Mouse (Mus musculus) gastrocnemius, postnatal 10 days (tissue): ENCODE data around the gene P2rx6. TPM values are rescaled to one million over a fixed set of nuclear protein-coding genes. Genes with fewer than 3 reads are reported as not detected.
"Not testable (repeated sequence)": the region's sequence is repeated elsewhere in the genome, so short reads cannot be mapped to it uniquely, and the experiment has no call there.

Experiments
- DNase-seq: peaks from one replicate; pipeline ENCODE4 v3.0.0; 2021; ENCODE audit warnings: mixed read lengths
- total RNA-seq, 2 experiments: library from RNA; stranded (reverse); gene quantifications; 2 replicates each; pipeline ENCODE4 v1.2.3; 2021

P2rx6 gene
- total RNA-seq, 2 experiments from 2014 or later: 5.4 to 7.3 TPM

DNA sequence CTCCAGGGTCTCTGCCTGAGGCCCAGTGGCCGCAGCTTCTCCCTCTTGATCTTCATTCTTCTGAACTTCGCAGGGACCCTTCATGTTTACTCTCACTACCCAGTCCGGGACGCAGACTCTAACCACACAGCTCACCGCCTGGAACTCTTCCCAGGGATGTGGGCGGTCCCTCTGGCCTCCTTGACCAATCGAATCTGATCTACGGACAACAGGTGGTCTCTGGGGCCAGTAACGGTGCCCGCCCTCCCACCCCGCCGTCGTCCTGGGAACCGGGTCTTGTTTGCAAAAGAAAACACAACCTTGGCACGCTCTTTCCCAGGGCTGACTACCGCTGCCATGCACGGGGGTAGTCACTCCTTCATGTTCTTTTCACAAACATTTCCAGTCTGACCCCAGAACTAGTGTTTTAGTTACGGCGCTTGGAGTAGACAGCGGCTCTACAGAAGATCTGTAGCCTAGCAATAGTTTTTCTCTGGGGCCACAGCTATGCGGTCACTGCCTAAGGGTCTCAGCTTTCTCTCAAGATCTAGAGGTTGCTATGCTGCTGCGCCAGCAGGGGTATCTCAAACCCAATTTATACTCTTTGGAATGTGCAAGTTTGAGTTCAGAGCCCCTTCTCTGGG lies 446 bp upstream of the P2rx6 start, which contains the start of gene Lrrc74b:
TSS of gene Lrrc74b (minus strand) at position 120 of the 623 bp plus-strand sequence.
- DNase-seq: peak; percentile 76

DNA sequence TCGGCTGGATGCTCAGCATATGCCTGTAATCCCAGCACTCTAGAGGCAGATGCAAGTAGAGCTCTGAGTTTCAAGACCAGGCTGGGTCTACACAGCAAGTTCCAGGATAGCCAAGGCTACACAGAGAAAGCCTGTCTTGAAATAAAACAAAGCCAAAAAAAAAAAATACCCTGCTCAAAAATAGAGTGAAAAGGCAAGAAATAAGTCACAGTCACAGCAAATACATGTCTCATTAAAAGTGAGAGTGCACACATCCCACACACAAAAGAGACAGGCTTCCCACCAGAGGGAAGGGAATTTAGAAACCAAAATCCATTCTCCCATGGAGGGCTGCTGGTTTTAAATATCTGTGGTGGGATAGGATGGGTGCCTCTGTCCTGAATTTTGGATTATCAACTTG lies 1.9 kb downstream of the P2rx6 start:
- DNase-seq: no peak

DNA sequence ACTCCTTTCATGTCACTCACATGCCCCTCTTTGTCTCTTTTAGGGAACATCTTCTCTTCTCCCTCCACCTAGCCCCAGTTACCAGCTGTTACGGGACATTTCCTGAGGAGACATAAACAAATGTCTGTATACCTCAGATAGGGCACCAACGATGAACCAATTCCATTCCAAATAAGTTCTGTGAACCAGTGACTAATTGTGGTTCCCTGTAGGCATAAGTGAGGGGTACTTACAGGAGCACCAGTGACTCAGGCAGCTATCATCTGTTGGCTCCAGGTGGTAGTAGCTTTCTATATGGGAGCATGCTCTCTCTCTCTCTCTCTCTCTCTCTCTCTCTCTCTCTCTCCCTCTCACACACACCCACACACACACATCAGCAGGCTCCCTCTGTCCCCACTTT lies 2.5 kb downstream of the P2rx6 start:
- no peak for DNase-seq

DNA sequence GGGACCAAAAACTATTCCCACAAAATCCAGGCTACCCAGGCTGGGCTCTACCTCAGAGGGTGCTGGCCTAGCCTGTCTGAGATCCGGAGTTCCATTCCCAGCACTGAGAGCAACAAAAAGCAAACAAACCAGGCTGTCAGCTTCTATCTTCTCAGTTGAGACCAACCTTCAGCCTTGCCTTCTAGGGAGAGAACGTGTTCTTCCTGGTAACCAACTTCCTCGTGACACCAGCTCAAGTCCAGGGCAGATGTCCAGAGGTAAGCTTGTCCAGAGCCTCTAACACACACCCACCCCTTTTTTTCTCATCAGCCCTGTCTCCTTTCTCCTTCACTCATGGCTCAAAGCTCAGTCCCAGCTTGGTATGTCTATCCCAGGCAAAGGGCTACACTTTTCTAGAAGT lies 3.1 kb downstream of the P2rx6 start:
- DNase-seq: no peak

DNA sequence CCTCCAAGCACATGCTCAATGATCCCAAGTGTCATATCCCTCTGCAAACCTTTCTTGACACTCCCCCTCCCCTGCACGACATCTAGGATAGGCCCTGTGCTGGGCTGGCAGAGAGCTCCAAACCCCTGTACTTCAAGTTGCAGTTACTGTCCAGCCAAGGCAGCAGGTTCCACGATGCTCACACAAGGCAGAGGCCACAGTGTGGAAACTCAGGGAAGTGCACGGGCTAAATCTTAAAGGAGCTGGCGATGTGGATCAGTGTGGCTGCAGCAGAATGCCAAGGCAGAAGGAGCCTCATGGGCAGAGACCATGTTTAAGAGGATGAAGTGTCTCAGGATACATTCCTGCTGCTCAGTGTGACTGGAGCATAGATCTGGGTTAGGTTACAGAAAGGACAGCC lies 4.5 kb downstream of the P2rx6 start:
- no peak for DNase-seq

DNA sequence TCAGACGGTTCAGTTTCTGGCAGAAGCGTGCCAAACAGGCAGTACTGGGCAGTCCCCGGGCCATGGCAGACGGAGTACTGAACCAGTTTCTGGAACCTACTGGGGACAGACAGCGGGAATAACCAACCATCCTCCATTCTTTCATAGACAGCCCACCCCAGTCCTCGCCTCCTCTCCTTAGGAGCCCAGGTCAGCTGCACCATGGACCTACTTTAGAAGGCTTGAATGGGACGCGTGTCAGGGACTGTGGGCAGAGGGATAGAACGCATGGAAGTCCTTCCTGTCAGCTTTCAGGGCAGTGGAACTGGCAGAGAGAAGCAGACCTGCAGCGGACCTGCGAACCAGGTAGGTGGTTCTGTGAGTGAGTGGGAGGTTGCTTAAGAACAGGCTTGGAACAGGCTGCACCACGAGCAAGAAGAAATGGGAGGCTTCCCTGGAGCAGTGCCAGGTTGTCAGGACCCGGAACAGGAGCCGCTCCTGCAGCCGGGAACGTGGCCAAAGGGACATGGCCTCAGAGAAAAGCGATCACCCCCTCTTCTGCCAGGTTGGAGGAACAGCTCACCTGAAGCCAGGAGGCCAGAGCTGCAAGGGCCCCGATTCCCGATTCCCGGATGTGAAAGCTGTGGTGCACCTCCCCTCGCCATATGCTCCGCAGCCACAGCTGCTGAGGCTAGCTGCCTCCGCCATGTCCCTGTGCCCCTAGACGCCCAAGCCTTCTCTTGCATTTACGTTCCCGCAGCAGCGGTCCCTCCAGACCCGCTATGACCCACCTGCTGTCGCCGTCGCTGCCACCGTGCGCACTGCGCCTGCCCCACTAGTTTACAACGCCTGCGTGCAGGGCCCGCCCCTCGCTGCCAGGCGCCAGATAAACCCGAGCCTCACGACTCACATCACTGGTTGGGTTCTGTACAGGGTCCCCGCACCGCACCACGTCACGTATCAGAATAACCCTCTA lies 14.5 kb downstream of the P2rx6 start:
- peak; percentile 63 for DNase-seq

DNA sequence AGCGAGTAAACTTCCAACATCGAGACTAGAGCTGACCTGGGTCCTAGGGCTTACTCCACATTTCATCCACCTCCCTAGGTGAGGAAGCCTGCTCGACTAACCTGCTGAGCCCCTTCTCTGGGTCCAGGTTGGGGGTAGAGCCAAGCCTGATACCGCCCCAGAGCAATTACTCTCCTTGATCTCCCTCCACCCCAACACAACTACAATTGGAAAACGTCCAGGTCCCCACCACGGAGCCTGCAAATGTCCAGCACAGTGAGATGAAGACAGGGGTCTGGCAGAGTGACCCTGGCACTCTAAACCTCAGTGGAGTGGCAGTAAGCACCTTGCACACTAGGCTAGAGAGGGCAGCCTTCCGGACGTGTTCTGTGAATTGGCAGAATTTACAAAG lies 15.1 kb downstream of the P2rx6 start:
- no peak for DNase-seq

DNA sequence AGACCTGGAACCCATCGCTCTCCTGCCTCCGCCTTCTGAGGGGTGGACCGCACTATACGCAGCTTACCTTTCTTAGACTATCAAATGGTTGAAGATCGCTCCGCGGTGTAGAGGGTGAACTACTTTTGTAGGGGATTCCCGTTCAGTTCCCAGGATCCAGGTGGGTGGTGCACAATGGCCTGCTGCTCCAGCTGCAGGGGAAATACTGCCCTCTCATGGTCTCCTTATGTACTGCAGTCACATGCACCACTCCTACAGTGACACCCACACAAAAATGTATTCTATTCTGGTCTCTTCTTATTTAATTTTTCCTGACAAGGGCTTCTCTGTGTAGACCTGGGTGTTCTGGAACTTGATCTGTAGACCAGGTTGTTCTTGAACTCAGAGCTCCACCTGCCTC lies 21.4 kb downstream of the P2rx6 start, which contains the start of gene Slc7a4:
TSS of gene Slc7a4 (minus strand) at position 151 of the 400 bp plus-strand sequence.
- no peak for DNase-seq

DNA sequence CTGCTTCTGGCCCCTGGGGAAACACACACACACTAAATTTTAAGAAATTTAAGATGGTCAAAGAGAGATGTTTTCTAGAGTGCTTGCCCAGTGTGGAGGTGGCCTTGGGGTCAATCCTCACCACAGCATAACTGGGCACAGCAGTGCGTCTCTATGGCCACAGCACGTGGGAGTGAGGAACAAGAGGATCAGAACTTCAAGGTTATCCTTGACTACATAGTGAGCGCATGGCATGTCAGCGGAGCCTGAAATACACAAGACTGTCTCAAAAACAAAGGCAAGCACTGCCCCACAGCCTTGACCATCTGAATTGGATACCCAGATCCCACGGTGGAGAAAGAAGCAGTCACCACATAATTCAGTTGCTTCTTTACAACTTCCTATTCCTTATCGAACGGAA lies 22.9 kb downstream of the P2rx6 start:
- no peak for DNase-seq

DNA sequence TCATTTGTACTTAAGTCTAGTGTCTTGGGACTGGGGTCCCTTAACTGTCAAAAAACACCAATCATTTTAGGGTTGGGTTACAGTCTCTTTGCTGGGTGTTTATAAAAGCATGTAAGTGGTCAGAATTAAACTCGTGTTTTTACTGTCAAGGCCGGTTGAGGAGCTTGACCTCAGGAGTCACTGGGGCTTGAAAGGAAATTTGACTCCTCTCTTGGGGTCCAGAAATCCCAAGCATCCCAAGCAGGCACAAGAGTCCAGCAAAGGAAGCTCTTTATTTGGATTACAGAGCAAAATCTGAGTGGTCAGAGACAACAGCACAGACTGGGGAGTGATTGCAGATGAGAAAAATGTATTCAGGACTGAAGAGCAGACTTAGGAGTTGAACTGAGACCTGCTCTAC lies 29.0 kb downstream of the P2rx6 start:
- no peak for DNase-seq

DNA sequence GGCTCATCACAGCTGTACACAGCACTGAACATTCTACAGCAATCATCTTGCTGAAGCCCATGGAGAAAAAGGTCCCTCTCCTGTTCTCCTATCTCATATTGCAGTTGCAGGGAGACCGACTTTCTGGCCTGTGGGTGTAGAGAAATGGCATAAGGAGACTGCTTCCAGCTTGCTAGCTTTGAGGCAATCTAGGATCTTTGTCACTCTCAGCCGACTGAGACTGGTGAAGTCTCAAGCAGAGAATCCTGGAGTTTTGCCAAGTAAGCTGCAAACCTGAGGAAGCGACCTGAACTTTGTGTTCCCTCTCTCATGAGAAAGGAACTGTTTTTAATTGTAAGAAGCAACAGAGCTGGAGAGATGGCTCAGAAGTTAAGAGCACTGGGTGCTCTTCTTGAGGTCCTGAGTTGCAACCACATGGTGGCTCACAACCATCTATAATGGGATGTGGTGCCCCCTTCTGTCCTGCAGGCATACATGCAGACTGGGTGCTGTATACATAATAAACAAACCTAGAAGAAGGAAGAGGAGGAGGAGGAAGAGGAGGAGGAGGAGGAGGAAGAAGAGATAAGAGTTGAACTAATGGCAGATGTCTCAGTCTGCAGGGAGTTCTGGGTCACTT lies 39.4 kb downstream of the P2rx6 start:
- no peak for DNase-seq

DNA sequence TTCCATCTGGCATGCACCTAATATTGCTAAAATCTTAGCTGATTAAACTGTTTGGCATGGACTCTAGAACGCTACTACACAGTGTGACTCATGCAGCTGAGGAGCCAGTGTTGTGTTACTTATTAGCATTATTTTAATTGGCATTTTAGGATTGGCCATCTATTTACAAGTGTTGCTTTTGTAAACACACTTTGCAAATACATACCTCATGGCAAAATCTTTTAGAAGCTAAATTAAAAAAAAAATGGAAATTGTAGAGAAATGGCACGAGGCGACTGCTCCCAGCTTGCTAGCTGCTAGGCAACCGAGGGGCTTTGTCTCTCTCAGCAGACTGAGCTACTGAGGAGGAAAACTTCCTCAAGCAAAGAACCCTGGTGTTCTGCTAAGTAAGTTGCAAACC lies 43.3 kb downstream of the P2rx6 start:
- DNase-seq: no peak

DNA sequence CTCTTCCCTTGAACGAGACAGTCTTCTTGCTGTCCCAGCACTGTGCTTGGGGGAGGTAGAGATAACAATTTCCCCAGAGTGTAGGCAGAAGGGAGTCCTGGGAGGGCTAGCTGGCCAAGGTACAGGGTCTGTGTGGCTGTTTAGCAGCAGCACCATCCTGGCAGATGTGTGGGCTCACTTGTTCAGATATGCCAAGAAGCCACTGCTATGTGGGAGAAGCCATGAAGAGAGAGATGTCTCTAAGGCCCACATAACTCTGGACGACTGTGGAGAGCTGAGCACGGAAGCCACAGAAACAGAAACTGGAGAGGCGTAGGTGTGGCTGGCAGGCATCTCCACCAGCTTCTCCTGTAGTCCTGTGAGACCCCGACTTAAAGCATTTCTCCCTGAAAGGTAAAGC lies 44.0 kb downstream of the P2rx6 start:
- DNase-seq: no peak

DNA sequence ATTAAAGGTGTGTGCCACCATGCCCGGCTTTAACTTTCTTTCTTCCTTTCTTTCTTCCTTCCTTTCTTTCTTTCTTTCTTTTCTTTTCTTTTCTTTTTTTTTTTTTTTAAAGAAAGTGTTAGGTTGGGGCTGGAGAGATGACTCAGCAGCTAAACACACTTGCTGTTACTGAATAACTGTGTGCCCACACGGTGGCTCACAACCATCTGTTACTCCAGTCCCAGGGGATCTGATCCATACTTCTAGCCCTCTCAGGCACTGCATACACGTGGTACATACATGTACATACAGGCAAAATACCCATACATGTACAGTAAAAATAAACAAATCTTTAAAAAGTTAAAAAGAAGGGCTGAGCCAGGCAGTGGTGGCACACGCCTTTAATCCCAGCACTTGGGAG lies 49.7 kb downstream of the P2rx6 start:
- no peak for DNase-seq

DNA sequence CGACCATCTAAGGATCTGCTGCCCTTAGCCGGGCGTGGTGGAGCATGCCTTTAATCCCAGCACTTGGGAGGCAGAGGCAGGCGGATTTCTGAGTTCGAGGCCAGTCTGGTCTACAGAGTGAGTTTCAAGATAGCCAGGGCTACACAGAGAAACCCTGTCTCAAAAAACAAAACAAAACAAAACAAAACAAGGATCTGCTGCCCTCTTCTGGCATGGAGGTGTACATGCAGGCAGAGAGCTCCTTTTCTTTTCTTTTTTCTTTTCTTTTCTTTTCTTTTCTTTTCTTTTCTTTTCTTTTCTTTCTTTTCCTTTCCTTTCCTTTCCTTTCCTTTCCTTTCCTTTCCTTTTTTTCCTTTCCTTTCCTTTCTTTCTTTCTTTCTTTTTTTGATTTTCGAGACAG lies 53.1 kb downstream of the P2rx6 start:
- DNase-seq: not testable (repeated sequence)

DNA sequence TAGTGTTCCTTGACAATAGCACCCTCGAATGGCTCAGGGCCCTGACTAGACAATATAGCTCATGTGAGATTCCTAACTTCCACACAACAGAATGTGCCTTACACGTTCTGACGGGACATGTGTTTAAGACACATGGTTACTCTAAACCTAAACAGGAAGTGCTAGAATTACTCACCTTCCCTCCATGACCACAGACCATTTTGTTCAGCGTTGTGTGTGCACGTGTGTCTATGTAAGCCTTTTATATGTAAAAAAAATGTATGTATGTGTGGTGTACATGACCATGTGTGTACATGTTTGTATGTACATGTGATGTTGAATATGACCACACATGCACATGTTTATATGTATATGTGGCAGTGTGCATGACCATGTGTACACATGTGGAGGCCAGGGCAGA lies 54.5 kb downstream of the P2rx6 start:
- no peak for DNase-seq

DNA sequence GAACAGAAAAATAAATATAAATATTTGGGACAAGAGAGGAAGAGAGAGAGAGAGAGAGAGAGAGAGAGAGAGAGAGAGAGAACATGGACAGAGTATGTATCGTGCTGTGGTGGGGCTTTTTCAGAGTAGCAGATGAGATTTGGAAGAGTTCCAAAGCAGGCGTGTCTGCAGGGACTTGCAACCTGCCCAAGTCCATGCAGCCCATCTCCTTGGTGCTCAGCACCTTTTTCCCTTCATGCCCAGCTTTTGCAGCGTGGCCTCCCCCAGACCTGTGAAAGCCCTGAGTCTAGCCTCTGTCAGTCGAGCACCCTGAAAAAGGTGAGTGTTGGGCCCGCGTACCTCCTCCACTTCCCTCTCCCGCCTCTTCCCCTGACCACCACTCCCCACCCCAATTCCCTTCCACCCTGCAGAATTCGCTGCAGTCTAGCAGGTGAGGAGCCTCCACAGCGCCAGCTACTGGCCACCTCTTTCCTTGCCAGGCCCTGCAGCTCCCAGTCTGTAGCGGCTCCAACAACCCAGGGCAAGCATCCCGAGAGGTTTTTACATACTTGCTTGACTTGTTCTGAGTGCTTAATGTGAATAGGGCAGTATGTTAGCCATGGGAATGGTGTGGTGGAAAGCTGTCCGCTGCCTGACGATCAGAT lies 56.4 kb downstream of the P2rx6 start:
- DNase-seq: peak; percentile 39

DNA sequence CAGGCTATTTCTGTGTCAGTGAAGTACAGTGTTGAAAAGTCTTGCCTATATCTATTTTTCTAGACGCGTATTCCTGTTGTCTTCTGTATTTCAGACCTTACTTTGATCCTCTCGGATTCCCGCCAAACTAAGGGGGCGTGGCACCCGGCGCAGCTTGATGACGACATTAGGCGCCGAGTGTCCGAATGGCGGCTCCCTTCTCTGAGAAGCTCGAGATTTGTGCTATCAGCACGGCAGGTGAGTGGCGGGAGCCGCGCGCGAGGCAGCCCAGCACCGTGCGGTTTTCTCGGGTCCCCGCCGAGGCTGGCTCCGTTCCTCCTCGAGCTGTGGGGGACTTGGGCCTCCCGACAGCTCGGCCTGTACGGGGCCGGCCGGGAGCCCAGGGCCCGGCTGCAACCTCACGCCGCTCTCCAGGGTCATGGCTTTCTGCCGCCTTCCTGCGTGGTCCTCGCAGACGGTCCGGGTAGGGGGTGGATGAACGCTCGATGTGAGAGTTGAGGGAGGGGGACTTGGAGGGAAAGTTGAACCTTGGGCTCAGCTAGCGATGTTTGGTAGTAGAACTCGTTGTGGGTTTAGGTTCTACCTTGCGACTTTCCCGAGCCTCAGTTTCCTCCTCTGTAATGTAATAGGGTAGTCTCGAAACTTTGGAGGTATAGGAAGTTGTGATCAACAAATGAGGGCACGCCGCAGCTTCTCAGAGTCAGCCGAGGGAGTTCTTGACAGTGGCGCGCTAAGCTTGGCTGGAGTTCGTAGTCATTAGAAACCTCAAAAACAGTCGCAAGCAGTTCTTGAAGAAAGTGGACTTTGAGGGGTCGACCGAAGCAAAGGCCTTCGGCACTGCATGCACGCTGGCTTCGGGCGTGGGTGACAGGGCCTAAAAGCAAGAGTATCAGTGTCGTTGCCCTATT lies 57.8 kb downstream of the P2rx6 start, which contains the start of gene Smpd4:
TSS of gene Smpd4 (plus strand) at position 157 of the 908 bp plus-strand sequence.
- DNase-seq: peak; percentile 95

DNA sequence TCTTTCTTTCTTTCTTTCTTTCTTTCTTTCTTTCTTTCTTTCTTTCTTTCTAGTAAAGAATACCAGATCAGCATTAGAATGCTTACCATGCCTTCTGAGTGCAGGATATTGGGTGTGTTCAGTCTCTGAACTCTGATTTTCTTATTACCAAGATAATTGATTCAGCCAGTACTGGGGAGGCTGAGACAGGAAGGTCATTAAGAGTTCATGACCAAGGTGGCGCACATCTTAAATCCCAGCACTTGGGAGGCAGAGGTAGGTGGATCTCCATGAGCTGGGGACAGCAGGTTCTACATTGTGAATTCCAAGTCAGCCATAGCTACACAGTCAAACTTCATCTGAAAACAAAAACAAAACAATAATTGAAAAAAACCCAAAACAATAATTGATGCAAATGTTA lies 60.3 kb downstream of the P2rx6 start:
- no peak for DNase-seq

DNA sequence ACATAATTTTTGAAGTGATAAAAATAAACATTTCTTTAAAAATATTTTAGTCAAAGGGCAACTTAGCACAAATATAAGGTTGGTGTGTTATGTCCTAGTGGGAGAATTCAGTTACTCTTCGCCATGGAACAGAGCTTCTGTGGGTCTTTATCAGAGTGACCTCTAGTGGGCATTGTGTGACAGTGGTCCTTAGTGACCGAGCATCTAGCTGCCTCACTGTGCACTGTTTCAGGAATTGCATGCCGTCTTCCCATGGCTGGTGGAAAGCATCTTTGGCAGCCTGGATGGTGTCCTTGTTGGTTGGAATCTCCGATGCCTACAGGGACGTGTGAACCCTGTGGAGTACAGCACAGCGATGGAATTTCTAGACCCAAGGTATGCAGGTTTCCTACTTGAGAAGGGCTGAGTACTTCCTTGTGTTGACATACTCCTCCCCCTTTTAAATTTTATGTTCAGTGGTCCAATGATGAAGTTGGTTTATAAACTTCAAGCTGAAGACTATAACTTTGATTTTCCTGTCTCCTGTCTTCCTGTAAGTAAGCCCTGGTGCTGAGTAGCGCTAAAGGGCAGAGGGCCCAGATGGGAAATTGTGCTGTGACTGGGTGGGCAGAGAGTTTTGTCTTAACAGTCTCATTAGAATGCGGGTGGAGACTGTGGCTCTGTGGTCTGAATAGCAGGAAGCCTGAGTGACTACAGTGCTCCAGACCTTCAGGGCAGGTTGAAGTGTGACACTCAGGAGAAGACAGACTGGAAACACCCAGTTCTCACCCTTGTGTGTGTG lies 64.0 kb downstream of the P2rx6 start:
- DNase-seq: no peak

DNA sequence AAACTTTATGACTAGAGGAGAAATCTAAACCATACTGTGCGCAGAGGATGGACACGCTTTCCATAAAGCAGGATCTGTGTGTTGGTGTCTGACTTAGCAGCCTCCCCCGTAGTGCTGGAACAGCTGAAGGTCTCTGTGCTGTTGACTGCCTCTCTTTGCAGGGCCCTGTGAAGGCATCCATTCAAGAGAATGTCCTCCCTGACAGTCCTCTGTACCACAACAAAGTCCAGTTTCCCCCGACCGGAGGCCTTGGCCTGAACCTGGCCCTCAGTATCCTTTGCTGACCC lies 64.5 kb downstream of the P2rx6 start:
- no peak for DNase-seq
